Mouse (Mus musculus) gastrocnemius, adult 18-20 months (tissue): ENCODE measurements around the gene Hist1h2bk. TPM values are rescaled to one million over a fixed set of nuclear protein-coding genes. Genes with fewer than 3 reads are reported as not detected.
"Not testable (repeated sequence)": the region's sequence is repeated elsewhere in the genome, so short reads cannot be mapped to it uniquely, and the experiment has no call there.

ENCODE experiments used
- DNase-seq: peaks from one replicate; pipeline ENCODE4 v3.0.0; 2021; ENCODE audit warnings: low spot score
- total RNA-seq, 2 experiments: library from RNA; stranded (reverse); gene quantifications; 2 replicates each; pipeline ENCODE4 v1.2.3; 2021

Gene Hist1h2bk
- total RNA-seq, 2 experiments from 2014 or later = 2.1 to 3.6 TPM

GRCm38 (mm10) chr13:22040464-22041141, 4.9 kb downstream of the Hist1h2bk start:
- DNase-seq = no peak

GRCm38 (mm10) chr13:22041142-22041536, 5.5 kb downstream of the Hist1h2bk start, which contains the start of gene Hist1h4i:
TSS of gene Hist1h4i (minus strand) at chr13:22041362.
- peak; percentile 92 for DNase-seq

GRCm38 (mm10) chr13:22041651-22042567, 6.2 kb downstream of the Hist1h2bk start:
- DNase-seq = no peak

GRCm38 (mm10) chr13:22042568-22043502, 7.2 kb downstream of the Hist1h2bk start, which contains the start of the genes Hist1h2ag and Hist1h2bj:
TSS of gene Hist1h2ag (minus strand) at chr13:22042944.
TSS of gene Hist1h2bj (plus strand) at chr13:22043214.
- peak; percentile 94 for DNase-seq

- peak; percentile 38 for DNase-seq
Measured at GRCm38 (mm10) chr13:22043503-22044431, 8.1 kb downstream of the Hist1h2bk start.

GRCm38 (mm10) chr13:22044432-22045155, 8.9 kb downstream of the Hist1h2bk start:
- no peak for DNase-seq

- no peak for DNase-seq
Measured at GRCm38 (mm10) chr13:22045311-22045710, 9.6 kb downstream of the Hist1h2bk start.

GRCm38 (mm10) chr13:22049041-22049440, 13.4 kb downstream of the Hist1h2bk start:
- DNase-seq = no peak

- DNase-seq = no peak
Measured at GRCm38 (mm10) chr13:22049737-22050440, 14.2 kb downstream of the Hist1h2bk start.

- DNase-seq = peak; percentile 82
Measured at GRCm38 (mm10) chr13:22050591-22051522, 15.2 kb downstream of the Hist1h2bk start.

- DNase-seq = no peak
Measured at GRCm38 (mm10) chr13:22051523-22051859, 15.8 kb downstream of the Hist1h2bk start.

GRCm38 (mm10) chr13:22053754-22054153, 18.1 kb downstream of the Hist1h2bk start:
- DNase-seq = no peak

GRCm38 (mm10) chr13:22061422-22061821, 25.8 kb downstream of the Hist1h2bk start:
- DNase-seq = no peak

GRCm38 (mm10) chr13:22063468-22063867, 27.8 kb downstream of the Hist1h2bk start:
- DNase-seq = no peak

- DNase-seq = not testable (repeated sequence)
Measured at GRCm38 (mm10) chr13:22084140-22084539, 48.5 kb downstream of the Hist1h2bk start, which contains the start of gene Vmn1r188. TSS of gene Vmn1r188 (plus strand) at chr13:22084440.
